Mouse (Mus musculus) midbrain, embryonic 13.5 days (tissue): ENCODE measurements at regions not wholly inside any gene's neighbourhood (a gene's known extent, or its start where the extent isn't known, plus 50 kb on each side); places are given as distances from the start of the nearest gene placed in this dataset.

Experiments
- ATAC-seq: fragments of 200-750 bp; cut with Nextera tagmentation; 2 replicates; pipeline ENCODE4 v1.8.0; 2017; ENCODE audit warnings: mild to moderate bottlenecking, moderate TSS enrichment, moderate library complexity
- H3K27ac ChIP-seq: fragments of 300-500 bp; sonication (generic); 2 replicates; pipeline ENCODE4 v1.5.1; 2015; ENCODE audit warnings: inconsistent platforms, mild to moderate bottlenecking, moderate library complexity
- H3K27me3 ChIP-seq: fragments of 300-500 bp; sonication (generic); 2 replicates; pipeline ENCODE4 v1.6.1; 2015; ENCODE audit warnings: mild to moderate bottlenecking, inconsistent platforms
- H3K36me3 ChIP-seq: fragments of 300-500 bp; sonication (generic); 2 replicates; pipeline ENCODE4 v1.6.1; 2015; ENCODE audit warnings: mild to moderate bottlenecking, inconsistent platforms
- H3K4me1 ChIP-seq: fragments of 300-500 bp; sonication (generic); replicated peaks from 2 replicates; pipeline ENCODE4 v1.6.1; 2015; ENCODE audit warnings: inconsistent platforms
- H3K4me2 ChIP-seq: fragments of 300-500 bp; sonication (generic); replicated peaks from 2 replicates; pipeline ENCODE4 v1.6.1; 2015; ENCODE audit warnings: moderate library complexity, mild to moderate bottlenecking, inconsistent platforms
- H3K4me3 ChIP-seq: fragments of 300-500 bp; sonication (generic); replicated peaks from 2 replicates; pipeline ENCODE4 v1.5.1; 2015; ENCODE audit warnings: mild to moderate bottlenecking, inconsistent platforms
- H3K9ac ChIP-seq: fragments of 300-500 bp; sonication (generic); replicated peaks from 2 replicates; pipeline ENCODE4 v1.6.1; 2015; ENCODE audit warnings: mild to moderate bottlenecking, inconsistent platforms
- H3K9me3 ChIP-seq: fragments of 300-500 bp; sonication (generic); 2 replicates; pipeline ENCODE4 v1.6.1; 2016; ENCODE audit warnings: mild to moderate bottlenecking, inconsistent platforms
- WGBS: fragments of 180-500 bp; shearing (Covaris S2); methylation state at CpG from one replicate; pipeline ENCODE4 v1.1.7; 2015; 5-methylcytosine and 5-hydroxymethylcytosine counted together

DNA sequence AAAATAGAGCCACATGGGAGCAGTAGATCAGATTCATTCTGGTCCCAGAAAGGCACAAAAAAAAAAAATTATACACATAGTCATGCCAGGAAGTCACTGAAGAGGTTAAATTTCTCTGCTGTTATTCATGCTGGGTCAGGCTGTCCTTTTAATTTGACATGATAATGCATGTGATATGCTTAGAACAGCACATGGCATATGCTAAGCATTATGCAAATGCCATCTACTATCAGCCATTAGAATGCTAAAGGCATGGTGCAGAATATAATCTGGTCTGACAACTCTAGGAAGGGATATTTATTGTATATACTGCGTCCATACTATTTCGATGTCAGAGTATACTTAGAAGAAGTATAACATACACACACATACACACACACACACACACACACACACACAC, 405.6 kb downstream of the AI429214 start:
- no peak overlapping the region for H3K4me2 ChIP-seq

DNA sequence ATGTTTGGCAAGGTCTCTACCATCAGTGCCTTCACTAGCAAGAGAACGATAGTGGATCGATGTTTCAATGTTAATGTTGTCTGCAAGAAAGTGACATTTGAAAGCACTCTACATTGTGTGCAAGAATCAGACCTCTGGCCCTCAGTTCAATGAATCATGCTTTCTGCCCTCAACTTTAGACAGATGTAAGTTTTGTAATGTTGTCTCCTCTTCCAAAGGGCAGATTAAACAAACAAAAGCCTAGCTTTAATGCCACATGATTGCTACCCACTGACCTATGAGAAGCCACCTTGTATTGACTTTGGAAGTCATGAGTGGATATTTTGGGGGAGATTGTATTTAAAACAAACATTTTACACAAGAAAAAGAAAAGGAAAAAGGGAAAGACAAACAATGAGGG, 429.2 kb downstream of the AI429214 start:
- no peak for ATAC-seq
- no peak overlapping the region for H3K9ac ChIP-seq
- H3K27me3 ChIP-seq: no peaks in the 10 kb centered on the region
- no peak overlapping the region for H3K27ac ChIP-seq
- no peaks in the 10 kb centered on the region for H3K4me1 ChIP-seq
- no peak overlapping the region for H3K4me3 ChIP-seq
- WGBS: 92% methylated on average over 2 of the region's 2 CpGs
- H3K4me2 ChIP-seq: no peak overlapping the region
- no peaks in the 10 kb centered on the region for H3K9me3 ChIP-seq
- no peaks in the 10 kb centered on the region for H3K36me3 ChIP-seq

More for the DNA sequence above, 405.6 kb downstream of the AI429214 start:
- H3K4me1 ChIP-seq: no peaks in the 10 kb centered on the region
- no peaks in the 10 kb centered on the region for H3K36me3 ChIP-seq
- no peak overlapping the region for H3K27ac ChIP-seq
- 76% methylated on average over 2 of the region's 2 CpGs for WGBS
- H3K27me3 ChIP-seq: no peaks in the 10 kb centered on the region
- H3K4me3 ChIP-seq: no peak overlapping the region
- H3K9me3 ChIP-seq: no peaks in the 10 kb centered on the region
- no peak overlapping the region for H3K9ac ChIP-seq
- ATAC-seq: peak; percentile 50; the same call in 1 of the 2 replicates

DNA sequence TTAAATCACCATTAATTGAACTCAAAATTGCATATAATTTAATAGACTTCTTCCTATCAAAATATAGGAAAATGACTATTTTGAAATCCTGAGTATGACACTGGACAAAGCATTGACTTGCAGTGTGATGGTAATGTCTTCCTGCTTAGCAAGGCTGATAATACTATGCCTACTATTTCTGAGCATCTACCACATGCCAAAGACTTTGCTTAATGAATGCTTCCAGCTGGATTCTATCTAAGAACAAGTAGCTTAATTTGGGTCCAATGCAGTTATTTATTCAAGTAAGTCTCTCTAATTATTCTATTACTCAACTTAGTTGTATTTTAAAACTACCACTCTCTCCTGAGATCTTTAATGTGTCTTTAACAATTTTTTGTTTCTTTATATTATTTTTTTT, 431.2 kb downstream of the AI429214 start:
- Histone ChIP-seq H3K4me2 (no peak overlapping the region), H3K4me3 (no peak overlapping the region), H3K27me3 (no peaks in the 10 kb centered on the region), H3K9ac (no peak overlapping the region), H3K4me1 (no peaks in the 10 kb centered on the region), H3K9me3 (no peaks in the 10 kb centered on the region), H3K36me3 (no peaks in the 10 kb centered on the region), H3K27ac (no peak overlapping the region)
- no peak for ATAC-seq

- WGBS: 26% methylated on average over 4 of the region's 4 CpGs
- Histone ChIP-seq H3K4me2 (no peak overlapping the region), H3K9ac (no peak overlapping the region), H3K36me3 (no peaks in the 10 kb centered on the region), H3K4me1 (no peaks in the 10 kb centered on the region), H3K27me3 (no peaks in the 10 kb centered on the region), H3K27ac (no peak overlapping the region), H3K4me3 (no peak overlapping the region), H3K9me3 (no peaks in the 10 kb centered on the region)
- ATAC-seq: no peak
Observed at GRCm38 (mm10) chr8:37428845-37429244, 435.4 kb downstream of the AI429214 start.

DNA sequence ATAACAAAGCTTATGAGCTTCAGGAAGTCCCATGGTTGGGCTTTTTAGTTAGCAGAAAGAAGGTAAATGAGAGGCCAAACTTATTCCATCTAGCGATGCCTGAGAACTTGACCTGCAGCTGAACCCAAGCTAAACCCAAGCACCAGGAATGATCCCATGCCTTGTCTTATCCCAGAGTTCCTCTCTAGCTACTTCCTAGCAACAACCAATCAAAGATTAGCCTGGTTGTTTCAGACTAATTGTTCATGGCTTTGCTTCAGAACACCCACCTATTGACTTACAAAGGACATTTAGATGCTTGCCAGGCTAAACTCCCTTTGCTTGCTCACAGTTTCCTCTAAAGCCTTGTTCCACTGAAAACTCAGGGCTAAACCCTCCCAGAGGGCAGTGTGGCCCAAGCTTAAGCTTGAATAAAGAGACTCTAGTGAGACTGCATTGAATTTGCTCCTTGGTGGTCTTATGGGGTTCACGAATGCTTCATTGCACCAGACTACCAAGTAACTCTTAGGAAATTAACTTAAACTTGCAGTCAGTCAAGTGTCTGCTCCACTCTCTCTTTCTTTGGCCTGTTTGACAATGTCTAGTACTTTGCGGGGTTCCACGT, 467.2 kb downstream of the AI429214 start:
- H3K9me3 ChIP-seq: 0 out of 2 replicates have a peak, but pooled peaks cover 4% of the 10 kb centered on the region
- WGBS: 64% methylated on average over 4 of the region's 4 CpGs
- no peaks in the 10 kb centered on the region for H3K4me1 ChIP-seq
- peak; percentile 40; the same call in 1 of the 2 replicates for ATAC-seq
- no peak overlapping the region for H3K27ac ChIP-seq
- H3K4me2 ChIP-seq: no peak overlapping the region
- no peak overlapping the region for H3K9ac ChIP-seq
- H3K27me3 ChIP-seq: no peaks in the 10 kb centered on the region
- no peak overlapping the region for H3K4me3 ChIP-seq
- H3K36me3 ChIP-seq: no peaks in the 10 kb centered on the region

DNA sequence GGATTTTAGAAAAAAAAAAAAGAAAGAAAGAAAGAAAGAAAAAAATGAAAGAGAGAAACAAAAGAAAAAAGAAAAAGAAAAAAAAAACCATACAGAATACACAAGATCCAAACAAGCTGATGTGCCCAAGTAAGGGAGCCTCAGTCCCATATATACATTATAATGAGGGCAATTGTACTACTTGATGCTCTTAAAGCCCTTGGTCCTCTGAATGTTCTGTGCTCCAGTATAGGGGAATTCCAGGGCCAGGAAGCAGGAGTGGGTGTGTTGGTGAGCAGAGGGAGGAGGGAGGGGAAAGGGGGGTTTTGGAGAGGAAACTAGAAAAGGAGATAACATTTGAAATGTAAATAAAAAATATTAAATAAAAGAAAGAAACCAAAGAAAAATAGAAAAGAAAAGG, 472.2 kb downstream of the AI429214 start:
- H3K4me3 ChIP-seq: no peak overlapping the region
- ATAC-seq: no peak

DNA sequence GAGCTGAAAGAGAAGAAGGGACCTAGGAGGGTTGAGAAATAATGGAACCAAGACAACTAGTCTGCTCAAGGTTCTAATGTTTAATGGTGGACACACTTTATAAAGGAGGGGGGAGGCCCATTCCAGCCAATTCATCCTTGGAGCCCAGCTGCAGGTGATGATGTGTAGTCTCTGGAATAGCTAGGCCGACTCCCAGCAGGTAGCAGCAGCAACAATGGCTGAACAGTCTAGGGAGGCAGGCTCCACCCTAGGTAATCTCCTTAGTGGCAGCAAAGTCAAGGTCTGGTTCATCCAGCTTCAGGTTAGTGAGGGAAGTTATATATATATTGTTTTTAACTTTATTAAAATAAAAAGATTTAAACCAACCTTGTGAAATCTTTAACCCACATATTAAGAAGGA, 474.3 kb downstream of the AI429214 start:
- no peaks in the 10 kb centered on the region for H3K4me1 ChIP-seq
- H3K4me3 ChIP-seq: no peak overlapping the region
- no peaks in the 10 kb centered on the region for H3K27me3 ChIP-seq
- no peaks in the 10 kb centered on the region for H3K9me3 ChIP-seq
- H3K4me2 ChIP-seq: no peak overlapping the region
- ATAC-seq: no peak
- H3K9ac ChIP-seq: no peak overlapping the region
- WGBS: 89% methylated on average over 1 of the region's 1 CpGs
- H3K27ac ChIP-seq: no peak overlapping the region
- H3K36me3 ChIP-seq: no peaks in the 10 kb centered on the region

More for the DNA sequence above, 472.2 kb downstream of the AI429214 start:
- no peaks in the 10 kb centered on the region for H3K9me3 ChIP-seq
- H3K4me2 ChIP-seq: no peak overlapping the region
- H3K36me3 ChIP-seq: no peaks in the 10 kb centered on the region
- H3K27ac ChIP-seq: no peak overlapping the region
- H3K27me3 ChIP-seq: no peaks in the 10 kb centered on the region
- no peak overlapping the region for H3K9ac ChIP-seq
- H3K4me1 ChIP-seq: no peaks in the 10 kb centered on the region
